Comparison of ENCODE assay signal across 31 mouse cellular contexts in genomic region chr5:144245592-144245991, GRCm38 (mm10). TPM values are rescaled to one million over a fixed set of nuclear protein-coding genes. Genes with fewer than 3 reads are reported as not detected.
"Had no signal": no experiment of that assay in that cellular context is flagged by ENCODE, and none has a peak within 500 bp of the region (broad histone marks: within the 10 kb centered on the region; RNA-seq: fewer than 3 reads in every experiment).

No protein-coding gene starts in this region.

- ATAC-seq: liver, embryonic 12.5 days; liver, postnatal 0 days; lung, postnatal 0 days; midbrain, embryonic 13.5 days; midbrain, embryonic 15.5 days; midbrain, embryonic 16.5 days had no signal

- H3K27me3 ChIP-seq: limb, embryonic 12.5 days; limb, embryonic 13.5 days; limb, embryonic 15.5 days; liver, embryonic 12.5 days; liver, embryonic 13.5 days; liver, embryonic 15.5 days; lung, embryonic 15.5 days; megakaryocyte, embryonic 14.5 days; midbrain, embryonic 12.5 days; midbrain, embryonic 13.5 days; midbrain, embryonic 15.5 days had no signal

- H3K27ac ChIP-seq: limb, embryonic 10.5 days; limb, embryonic 12.5 days; limb, embryonic 13.5 days; limb, embryonic 15.5 days; liver, embryonic 12.5 days; liver, embryonic 13.5 days; liver, embryonic 14.5 days; liver, embryonic 15.5 days; lung, embryonic 15.5 days; macrophage; midbrain, embryonic 10.5 days; midbrain, embryonic 12.5 days; midbrain, embryonic 13.5 days; midbrain, embryonic 15.5 days had no signal

- H3K4me1 ChIP-seq: midbrain, embryonic 10.5 days; midbrain, embryonic 12.5 days; midbrain, embryonic 13.5 days; midbrain, embryonic 15.5 days had no signal

- H3K36me3 ChIP-seq: limb, embryonic 10.5 days; limb, embryonic 12.5 days; limb, embryonic 13.5 days; limb, embryonic 15.5 days; liver, embryonic 12.5 days; liver, embryonic 13.5 days; liver, embryonic 15.5 days; lung, embryonic 15.5 days; midbrain, embryonic 10.5 days; midbrain, embryonic 12.5 days; midbrain, embryonic 13.5 days; midbrain, embryonic 15.5 days had no signal

- H3K9ac ChIP-seq: limb, embryonic 12.5 days; limb, embryonic 13.5 days; limb, embryonic 15.5 days; liver, embryonic 12.5 days; liver, embryonic 13.5 days; liver, embryonic 14.5 days; liver, embryonic 15.5 days; liver, postnatal 0 days; lung, embryonic 14.5 days; lung, embryonic 15.5 days; midbrain, embryonic 12.5 days; midbrain, embryonic 13.5 days; midbrain, embryonic 15.5 days had no signal

- H3K4me2 ChIP-seq: limb, embryonic 12.5 days; limb, embryonic 13.5 days; limb, embryonic 15.5 days; liver, embryonic 11.5 days; liver, embryonic 12.5 days; liver, embryonic 13.5 days; liver, embryonic 15.5 days; lung, embryonic 14.5 days; lung, embryonic 15.5 days; midbrain, embryonic 11.5 days; midbrain, embryonic 12.5 days; midbrain, embryonic 13.5 days; midbrain, embryonic 15.5 days had no signal

- H3K4me3 ChIP-seq: limb, embryonic 10.5 days; limb, embryonic 12.5 days; limb, embryonic 13.5 days; limb, embryonic 15.5 days; liver, embryonic 12.5 days; liver, embryonic 13.5 days; liver, embryonic 15.5 days; lung, embryonic 15.5 days; megakaryocyte, embryonic 14.5 days; midbrain, embryonic 10.5 days; midbrain, embryonic 12.5 days; midbrain, embryonic 13.5 days; midbrain, embryonic 15.5 days; myocyte had no signal

- H3K9me3 ChIP-seq: limb, embryonic 12.5 days; limb, embryonic 15.5 days; midbrain, embryonic 15.5 days had no signal

- DNase-seq: left cerebral cortex, postnatal 4 days; liver; liver, embryonic 13.5 days; liver, postnatal 0 days; lung, adult 18-20 months; lung, adult 2 months; lung, embryonic 14.5 days; lung, postnatal 10 days; lung, postnatal 14 days; lung, postnatal 36 days; lung, postnatal 4 days; midbrain, embryonic 14.5 days had no signal

RNA-seq across cellular contexts. Expression of gene Bhlha15, which starts 55.5 kb away (rescaled TPM):
- polyA plus RNA-seq: macrophage; midbrain, embryonic 11.5 days; midbrain, embryonic 12.5 days; midbrain, embryonic 14.5 days; midbrain, embryonic 16.5 days had no signal
